Mouse (Mus musculus) lung, postnatal 10 days (tissue): Measurements from ENCODE around the gene Grk3.

Experiments used
- DNase-seq: peaks from one replicate; pipeline ENCODE4 v3.0.0; 2021

The Grk3 gene

GRCm38 (mm10) chr5:113006997-113007396, 8.6 kb downstream of the Grk3 start:
- DNase-seq, result no peak

GRCm38 (mm10) chr5:113005941-113006391, 9.6 kb downstream of the Grk3 start:
- peak; percentile 60 for DNase-seq

- DNase-seq, result no peak
These were observed 12.7 kb downstream of the Grk3 start for GRCm38 (mm10) chr5:113002821-113003380.

DNA sequence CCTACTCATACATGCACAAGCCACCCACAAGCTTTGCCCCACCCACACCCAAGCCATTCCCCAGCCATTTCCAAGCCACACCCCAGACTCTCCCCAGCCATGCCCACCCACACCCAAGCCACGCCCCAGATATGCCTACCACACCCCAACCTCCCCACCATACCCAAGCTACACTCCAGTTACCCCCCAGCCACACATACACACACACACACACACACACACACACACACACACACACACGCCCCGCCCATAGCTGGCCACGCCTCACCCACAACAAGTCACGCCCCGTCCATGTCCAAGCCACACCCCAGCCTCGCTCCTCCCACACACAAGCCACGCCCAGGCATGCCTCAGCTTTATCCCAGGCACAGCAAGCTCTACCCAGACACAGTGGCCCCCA, 16.4 kb downstream of the Grk3 start:
- no peak for DNase-seq

DNA sequence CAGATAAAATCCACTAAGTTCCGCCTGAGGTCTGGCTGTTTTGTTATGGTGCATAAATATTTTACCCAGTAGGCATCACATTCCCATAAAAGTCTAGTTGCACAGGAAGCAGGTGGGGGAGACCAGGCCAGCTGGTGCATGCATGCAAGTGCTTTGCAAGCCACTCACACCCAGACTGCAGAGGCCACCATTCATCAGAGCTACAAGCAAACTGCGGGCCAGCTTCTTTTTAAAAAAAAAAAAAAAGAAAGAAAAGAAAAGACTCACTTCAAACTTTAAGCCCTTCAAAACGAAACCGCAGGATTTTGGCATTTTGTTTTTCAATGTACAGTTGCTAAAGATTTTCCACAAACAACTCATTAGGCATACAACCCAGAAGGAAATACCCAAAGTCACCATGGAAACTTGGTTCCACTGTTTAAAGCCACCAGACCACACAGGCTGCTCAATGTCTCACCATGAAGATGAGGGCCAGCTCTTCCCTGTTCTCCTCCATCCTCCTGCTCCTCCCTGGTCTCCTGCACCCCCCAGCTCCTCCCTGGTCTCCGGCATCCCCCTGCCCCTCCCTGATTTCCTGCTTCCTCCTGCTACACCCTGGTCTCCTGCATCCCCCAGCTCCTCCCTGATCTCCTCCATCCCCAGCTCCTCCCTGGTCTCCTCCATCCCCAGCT, 17.9 kb downstream of the Grk3 start:
- DNase-seq, result no peak

- no peak for DNase-seq
These were observed 24.3 kb downstream of the Grk3 start for GRCm38 (mm10) chr5:112991245-112991644.

DNA sequence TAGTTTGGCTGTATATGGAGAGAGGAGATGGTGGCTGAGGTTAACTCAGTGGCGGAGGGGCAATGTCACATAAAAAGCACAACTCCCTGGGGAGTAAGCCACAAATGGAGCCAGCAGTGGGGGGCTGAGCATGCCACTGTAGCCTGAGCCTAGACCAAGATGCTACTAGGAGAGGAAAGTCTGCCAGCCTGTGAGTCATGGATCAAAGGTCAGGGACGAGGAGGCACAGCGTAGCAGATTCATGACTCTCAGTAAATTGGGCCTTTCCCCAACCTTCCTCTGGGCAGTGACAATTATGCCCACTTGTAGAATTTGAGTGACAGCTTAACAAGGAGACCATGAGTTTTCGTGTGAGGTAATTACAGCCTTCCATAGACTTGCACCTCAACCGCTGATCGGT, 33.7 kb downstream of the Grk3 start:
- no peak for DNase-seq

- no peak for DNase-seq
These were observed 35.9 kb downstream of the Grk3 start for GRCm38 (mm10) chr5:112979710-112980109.

DNA sequence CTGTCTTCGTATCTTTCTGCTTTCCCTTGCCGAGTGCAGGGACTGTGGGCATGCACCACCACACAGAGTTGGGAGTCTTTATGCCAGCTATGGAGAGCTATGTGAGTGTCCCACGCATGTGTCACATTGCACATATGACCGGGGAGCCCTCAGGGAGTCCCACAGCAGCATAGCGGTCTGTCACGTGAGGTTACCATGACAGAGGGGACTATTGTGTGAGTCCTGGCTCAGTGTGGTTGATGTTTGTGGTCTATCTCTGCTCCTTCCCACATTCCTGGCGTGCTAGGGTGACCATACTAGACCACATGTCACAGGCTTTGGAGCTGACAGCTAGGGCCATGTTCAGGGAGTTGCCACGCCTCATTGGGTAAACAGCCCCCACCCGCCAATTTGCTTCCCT, 36.4 kb downstream of the Grk3 start:
- no peak for DNase-seq

DNA sequence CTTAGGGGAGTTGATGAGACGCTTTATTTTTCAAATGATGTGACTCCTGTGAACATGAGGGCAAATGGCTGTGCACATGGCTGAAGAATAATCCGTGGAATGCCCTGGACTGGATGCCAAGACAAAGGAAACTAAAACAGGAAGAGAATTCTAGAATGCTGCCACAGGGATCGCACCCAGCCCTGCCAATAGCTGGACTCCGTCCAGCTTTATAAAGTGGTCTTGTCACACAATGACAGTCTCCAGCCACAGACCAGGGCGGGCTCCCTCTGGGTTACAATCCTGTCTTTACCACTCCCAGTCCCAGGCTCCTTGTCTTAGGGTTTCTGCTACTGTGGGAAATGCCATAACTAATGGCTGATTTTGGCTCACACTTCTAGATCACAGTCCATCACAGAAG, 38.5 kb downstream of the Grk3 start:
- DNase-seq, result peak; percentile 54

DNA sequence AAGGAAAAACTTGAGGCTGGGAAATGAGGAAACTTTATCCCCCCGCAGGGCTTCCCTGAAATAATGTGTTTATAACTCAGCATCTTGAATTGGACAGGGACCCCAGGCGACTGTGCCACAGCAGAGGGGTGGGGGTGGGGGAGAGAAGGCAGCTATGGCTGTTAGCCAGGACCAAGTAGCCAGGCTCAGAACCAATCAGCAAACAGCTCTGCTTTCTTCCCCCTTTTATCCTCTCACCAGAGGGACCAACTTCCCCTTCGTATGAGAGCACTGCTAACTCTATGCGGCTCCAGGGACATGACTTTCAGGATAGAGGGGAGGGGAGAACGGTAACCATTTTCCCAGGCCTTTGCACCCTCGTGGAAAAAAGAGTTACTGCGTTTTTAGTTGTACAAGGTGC, 42.0 kb downstream of the Grk3 start:
- no peak for DNase-seq

- DNase-seq, result peak; percentile 14
These were observed 43.3 kb downstream of the Grk3 start for GRCm38 (mm10) chr5:112972297-112972696.

GRCm38 (mm10) chr5:112963495-112963894, 52.1 kb downstream of the Grk3 start:
- DNase-seq, result no peak

- DNase-seq, result peak; percentile 27
These were observed 53.4 kb downstream of the Grk3 start for GRCm38 (mm10) chr5:112962166-112962565.

DNA sequence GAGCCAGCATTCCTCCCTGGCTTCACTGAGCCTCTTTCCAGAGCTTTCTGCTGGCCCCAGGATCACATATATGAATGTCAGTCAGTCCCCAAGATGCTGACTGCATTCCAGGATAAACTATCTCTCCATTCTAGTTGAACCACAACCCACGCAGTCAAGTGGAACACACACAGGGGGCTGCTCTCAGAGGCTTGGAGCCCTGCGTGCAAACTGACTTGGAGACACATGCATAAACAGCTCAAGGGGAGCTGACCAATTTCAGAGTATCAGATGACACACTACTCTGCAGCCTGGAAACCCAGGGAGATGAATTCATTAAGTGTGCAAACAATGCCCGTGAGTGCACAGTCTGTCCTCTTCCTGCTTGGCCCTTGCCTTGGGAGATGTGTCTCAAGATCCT, 54.7 kb downstream of the Grk3 start:
- peak; percentile 23 for DNase-seq

DNA sequence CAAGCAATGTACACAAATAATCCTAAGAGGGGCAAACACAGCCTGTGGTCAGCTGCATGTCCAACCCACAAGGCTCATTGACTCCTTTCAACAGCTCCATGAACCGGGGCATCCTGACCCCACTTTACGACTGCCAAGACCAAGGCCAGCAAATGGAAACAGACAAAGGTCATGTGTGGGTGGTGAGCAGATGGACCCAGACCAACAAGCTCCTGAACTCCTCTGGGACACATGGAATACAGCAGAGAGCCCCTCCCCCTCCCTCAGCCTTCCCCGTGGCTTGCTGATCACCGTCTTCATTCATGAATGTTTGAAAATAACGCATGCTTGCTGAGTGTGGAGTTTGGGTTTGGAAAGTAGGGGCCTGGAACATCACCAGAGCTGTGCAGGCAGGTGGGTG, 57.3 kb downstream of the Grk3 start:
- no peak for DNase-seq

GRCm38 (mm10) chr5:112956841-112957240, 58.8 kb downstream of the Grk3 start:
- no peak for DNase-seq

DNA sequence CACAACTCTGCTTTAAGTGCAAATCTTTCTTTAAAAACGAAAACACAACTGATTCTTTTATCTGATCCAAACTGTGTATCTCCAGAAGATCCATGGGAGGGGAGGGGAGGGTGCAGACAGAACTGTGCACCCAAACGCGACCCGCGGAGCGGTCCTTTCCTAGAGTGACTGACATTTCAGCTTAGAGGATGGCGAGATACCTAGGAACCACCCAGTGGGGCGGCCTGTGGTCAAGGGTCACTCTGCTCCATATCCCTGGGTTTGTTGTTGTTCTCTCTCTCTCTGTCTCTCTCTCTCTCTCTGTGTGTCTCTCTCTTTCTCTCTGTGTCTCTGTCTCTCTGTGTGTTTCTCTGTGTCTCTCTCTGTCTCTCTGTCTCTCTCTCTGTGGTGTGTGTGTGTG, 59.2 kb downstream of the Grk3 start:
- no peak for DNase-seq

- no peak for DNase-seq
These were observed 64.7 kb downstream of the Grk3 start for GRCm38 (mm10) chr5:112950847-112951246.

DNA sequence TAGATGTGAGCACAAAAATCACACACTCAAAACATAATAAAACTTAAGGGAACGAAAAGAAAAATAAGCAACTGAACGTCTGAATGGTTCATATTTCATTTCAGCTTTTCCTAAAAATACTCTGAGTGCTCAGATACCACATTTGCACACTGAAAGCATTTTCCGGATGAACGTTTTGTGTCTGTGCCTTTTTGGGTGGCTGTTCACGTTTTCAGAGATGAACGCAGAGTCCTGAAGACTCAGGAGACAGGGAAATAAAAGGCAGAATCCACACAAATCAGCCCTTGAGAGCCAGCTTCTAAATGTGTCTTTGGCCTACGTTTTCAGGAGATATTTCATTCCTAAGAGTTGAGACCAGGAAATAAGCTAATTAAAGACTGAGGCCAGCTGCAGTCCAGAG, 69.7 kb downstream of the Grk3 start:
- DNase-seq, result no peak

- no peak for DNase-seq
These were observed 73.3 kb downstream of the Grk3 start for GRCm38 (mm10) chr5:112942244-112942643.

- DNase-seq, result no peak
These were observed 74.6 kb downstream of the Grk3 start for GRCm38 (mm10) chr5:112941001-112941400.

DNA sequence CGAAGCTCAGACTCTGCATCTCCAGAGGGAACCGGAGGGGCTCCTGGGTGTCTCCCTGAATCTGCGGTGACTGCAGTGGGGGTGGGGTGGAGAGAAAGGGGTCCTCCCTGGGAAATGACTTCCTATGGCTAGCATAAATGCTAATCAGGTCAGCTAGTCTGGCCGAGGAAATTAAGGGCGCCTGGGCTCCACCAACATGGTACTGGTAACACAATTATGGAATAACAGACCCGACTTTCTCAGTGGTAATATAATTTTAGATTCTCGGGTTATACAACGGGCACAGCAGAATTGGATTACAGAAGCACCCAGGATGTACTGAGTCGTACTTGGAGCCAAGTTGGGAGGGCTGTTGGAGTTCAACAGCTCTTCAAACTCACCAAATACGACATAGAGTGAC, 79.0 kb downstream of the Grk3 start:
- DNase-seq, result no peak

DNA sequence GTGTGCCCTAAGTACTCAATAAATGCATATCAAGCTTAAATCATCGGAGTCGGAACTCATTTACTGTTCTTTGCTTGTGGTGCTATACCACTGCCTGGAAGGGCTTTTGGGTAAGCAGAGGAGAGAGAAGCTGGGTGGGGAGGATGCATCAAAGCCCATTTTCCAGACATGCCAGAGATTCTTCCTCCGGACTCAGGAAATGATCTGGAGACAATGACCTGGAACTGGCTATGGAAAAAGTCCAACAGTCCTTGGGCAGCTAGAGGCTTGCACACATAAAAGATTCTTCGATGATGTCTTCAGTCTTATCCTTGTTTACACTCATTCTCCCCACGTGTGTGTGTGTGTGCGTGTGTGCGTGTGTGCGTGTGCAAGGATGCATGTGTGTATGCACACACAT, 80.2 kb downstream of the Grk3 start:
- peak; percentile 46 for DNase-seq
